Mouse (Mus musculus): Measurements from ENCODE around the gene 0610010K14Rik.

0610010K14Rik gene

GRCm38 (mm10) chr11:70235254-70235900, 2.3 kb downstream of the 0610010K14Rik start:
- no peak for DNase-seq (ENCODE audit: low read depth, low spot score)

- no peak for DNase-seq (ENCODE audit: low read depth, low spot score)
Measured at GRCm38 (mm10) chr11:70234497-70234896, 3.2 kb downstream of the 0610010K14Rik start.

- no peak for DNase-seq (ENCODE audit: low read depth, low spot score)
Measured at GRCm38 (mm10) chr11:70234037-70234436, 3.7 kb downstream of the 0610010K14Rik start.

- no peak for DNase-seq (ENCODE audit: low read depth, low spot score)
Measured at GRCm38 (mm10) chr11:70233016-70233415, 4.7 kb downstream of the 0610010K14Rik start.

GRCm38 (mm10) chr11:70232546-70232945, 5.2 kb downstream of the 0610010K14Rik start:
- peak; percentile 75 for DNase-seq (ENCODE audit: low read depth, low spot score)

- peak; percentile 88 for DNase-seq (ENCODE audit: low read depth, low spot score)
Measured at GRCm38 (mm10) chr11:70230239-70230727, 7.4 kb downstream of the 0610010K14Rik start.

GRCm38 (mm10) chr11:70229260-70230010, 8.3 kb downstream of the 0610010K14Rik start, which contains the start of gene Bcl6b:
Gene Bcl6b, minus strand, starts transcription at chr11:70229798.
- no peak for DNase-seq (ENCODE audit: low read depth, low spot score)

GRCm38 (mm10) chr11:70228828-70229227, 8.9 kb downstream of the 0610010K14Rik start:
- peak; percentile 92 for DNase-seq (ENCODE audit: low read depth, low spot score)

- DNase-seq (ENCODE audit: low read depth, low spot score): no peak
Measured at GRCm38 (mm10) chr11:70227661-70228245, 10.0 kb downstream of the 0610010K14Rik start.

- DNase-seq (ENCODE audit: low read depth, low spot score): peak; percentile 74
Measured at GRCm38 (mm10) chr11:70227126-70227525, 10.6 kb downstream of the 0610010K14Rik start.

GRCm38 (mm10) chr11:70226602-70226890, 11.2 kb downstream of the 0610010K14Rik start:
- DNase-seq (ENCODE audit: low read depth, low spot score): no peak

- no peak for DNase-seq (ENCODE audit: low read depth, low spot score)
Measured at GRCm38 (mm10) chr11:70225798-70226601, 11.7 kb downstream of the 0610010K14Rik start.

GRCm38 (mm10) chr11:70223724-70224123, 14.0 kb downstream of the 0610010K14Rik start:
- DNase-seq (ENCODE audit: low read depth, low spot score): no peak

- DNase-seq (ENCODE audit: low read depth, low spot score): no peak
Measured at GRCm38 (mm10) chr11:70221603-70222500, 15.9 kb downstream of the 0610010K14Rik start.

GRCm38 (mm10) chr11:70220731-70221602, 16.7 kb downstream of the 0610010K14Rik start, which contains the start of gene Slc16a13:
Gene Slc16a13, minus strand, starts transcription at chr11:70221064.
- peak; percentile 100 for DNase-seq (ENCODE audit: low read depth, low spot score)

GRCm38 (mm10) chr11:70220323-70220722, 17.4 kb downstream of the 0610010K14Rik start:
- DNase-seq (ENCODE audit: low read depth, low spot score): peak; percentile 52

- no peak for DNase-seq (ENCODE audit: low read depth, low spot score)
Measured at GRCm38 (mm10) chr11:70219873-70220272, 17.8 kb downstream of the 0610010K14Rik start.

- DNase-seq (ENCODE audit: low read depth, low spot score): no peak
Measured at GRCm38 (mm10) chr11:70218741-70219470, 18.8 kb downstream of the 0610010K14Rik start.

- DNase-seq (ENCODE audit: low read depth, low spot score): no peak
Measured at GRCm38 (mm10) chr11:70218039-70218438, 19.7 kb downstream of the 0610010K14Rik start.
